ENCODE assay signal across 18 mouse cellular contexts in the genomic region with DNA sequence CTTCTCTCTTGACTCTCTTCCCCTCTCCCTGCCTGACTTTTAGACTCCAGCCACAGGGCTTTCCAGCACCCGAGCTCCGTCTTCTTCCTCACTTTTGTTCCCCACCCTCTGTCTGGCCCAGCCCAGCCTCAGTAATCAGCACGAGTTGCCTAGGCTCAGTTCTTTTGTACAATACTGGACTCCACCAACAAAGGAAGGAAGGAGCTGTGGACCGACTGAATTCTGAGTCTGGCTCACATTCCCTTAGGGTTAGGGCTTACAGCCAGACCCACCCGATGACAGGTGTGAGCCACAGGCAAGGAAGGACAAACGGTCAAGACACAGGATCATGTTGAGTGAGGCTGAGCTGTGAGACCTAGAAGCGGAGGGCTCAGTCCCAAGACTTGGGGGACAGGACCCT. TPM values are rescaled to one million over a fixed set of nuclear protein-coding genes. Genes with fewer than 3 reads are reported as not detected.
DNase-seq lines count a peak whose midpoint lies in the region; ATAC-seq and TF ChIP-seq lines count a peak whose summit lies in the region.
"Had no signal": no experiment of that assay in that cellular context is flagged by ENCODE, and none has a peak within 500 bp of the region (broad histone marks: within the 10 kb centered on the region; RNA-seq: fewer than 3 reads in every experiment).

No protein-coding gene starts in this region.

- H3K4me3 ChIP-seq in heart, embryonic 10.5 days: no peak overlapping the region
- no peak overlapping the region for H3K4me3 ChIP-seq in kidney, embryonic 16.5 days (ENCODE audit: low read length)
- H3K4me3 ChIP-seq in ES-E14 (ENCODE audit: insufficient read depth in 1 of 2, low read depth in 1 of 2, low read length in 2 of 2, poor library complexity in 1 of 2, severe bottlenecking in 1 of 2): peak overlapping the region; percentile 3; a peak in 2 of 4 replicates
- no peak overlapping the region for H3K4me3 ChIP-seq in stomach, embryonic 14.5 days (ENCODE audit: low read depth, low read length)
- no peak overlapping the region for H3K4me3 ChIP-seq in kidney, adult 2 months (ENCODE audit: insufficient read depth, low read depth, low read length)
- H3K4me3 ChIP-seq: embryonic facial prominence, embryonic 13.5 days; limb, embryonic 13.5 days; liver, embryonic 15.5 days; neural tube, embryonic 12.5 days had no signal

- H3K9me3 ChIP-seq in heart, embryonic 10.5 days: no peaks in the 10 kb centered on the region
- H3K9me3 ChIP-seq in kidney, embryonic 16.5 days (ENCODE audit: low read length): no peaks in the 10 kb centered on the region
- no peaks in the 10 kb centered on the region for H3K9me3 ChIP-seq in ES-E14 (ENCODE audit: control insufficient read depth, insufficient read depth, low read depth, low read length)
- no peaks in the 10 kb centered on the region for H3K9me3 ChIP-seq in stomach, embryonic 14.5 days (ENCODE audit: control insufficient read depth, low read depth, low read length)
- H3K9me3 ChIP-seq: embryonic facial prominence, embryonic 13.5 days; limb, embryonic 13.5 days; liver, embryonic 15.5 days; neural tube, embryonic 12.5 days had no signal

- no peaks in the 10 kb centered on the region for H3K36me3 ChIP-seq in heart, embryonic 10.5 days
- no peaks in the 10 kb centered on the region for H3K36me3 ChIP-seq in kidney, embryonic 16.5 days (ENCODE audit: insufficient read depth, low read length)
- H3K36me3 ChIP-seq in ES-E14 (ENCODE audit: control insufficient read depth, insufficient read depth, low read length, poor library complexity, severe bottlenecking): no peaks in the 10 kb centered on the region
- no peaks in the 10 kb centered on the region for H3K36me3 ChIP-seq in stomach, embryonic 14.5 days (ENCODE audit: control insufficient read depth, insufficient read depth, low read length)
- H3K36me3 ChIP-seq in kidney, adult 2 months (ENCODE audit: control insufficient read depth, insufficient read depth, low read length): no peaks in the 10 kb centered on the region
- H3K36me3 ChIP-seq: embryonic facial prominence, embryonic 13.5 days; limb, embryonic 13.5 days; liver, embryonic 15.5 days; neural tube, embryonic 12.5 days had no signal

- 0 out of 2 replicates have a peak, but pooled peaks have one; percentile 10 for ATAC-seq in kidney, embryonic 16.5 days (ENCODE audit: low FRiP score, low TSS enrichment)
- ATAC-seq in stomach, embryonic 14.5 days (ENCODE audit: insufficient number of reproducible peaks, insufficient read depth, low FRiP score, low read depth): peak; percentile 51
- ATAC-seq: forebrain, embryonic 16.5 days had no signal

- TF ChIP-seq POLR2A in kidney, adult 2 months (IDR thresholded peaks at IDR 0.05; ENCODE audit: low read depth, low read length): no peak

- H3K9ac ChIP-seq in kidney, embryonic 16.5 days (replicated peaks; ENCODE audit: low read length): no peak overlapping the region
- H3K9ac ChIP-seq in ES-E14 (ENCODE audit: insufficient read depth, low read depth, low read length, poor library complexity, severe bottlenecking): peak overlapping the region; percentile 33
- H3K9ac ChIP-seq in stomach, embryonic 14.5 days (replicated peaks; ENCODE audit: low read depth, low read length): no peak overlapping the region
- H3K9ac ChIP-seq: limb, embryonic 13.5 days; liver, embryonic 15.5 days; neural tube, embryonic 12.5 days had no signal

- no peak for DNase-seq in heart, embryonic 10.5 days (ENCODE audit: low spot score)
- DNase-seq in heart, adult 18-20 months: no peak
- no peak for DNase-seq in kidney, adult 8-10 months
- DNase-seq in ES-E14 (ENCODE audit: low read depth, low spot score): peak; percentile 55
- no peak for DNase-seq in kidney, adult 2 months
- no peak for DNase-seq in urinary bladder, adult 18-20 months (ENCODE audit: low spot score in 2 of 2)
- DNase-seq: adrenal gland, adult 8-10 months; cerebellum, adult 9-11 months; gastrocnemius, postnatal 25 days; right cerebral cortex, adult 18-20 months had no signal

- H3K4me2 ChIP-seq in kidney, embryonic 16.5 days (replicated peaks; ENCODE audit: low read depth, low read length): no peak overlapping the region
- H3K4me2 ChIP-seq in stomach, embryonic 14.5 days (replicated peaks; ENCODE audit: low read depth, low read length): no peak overlapping the region
- H3K4me2 ChIP-seq: embryonic facial prominence, embryonic 13.5 days; limb, embryonic 13.5 days; liver, embryonic 15.5 days; neural tube, embryonic 12.5 days had no signal

- no peak for TF ChIP-seq CTCF in kidney, adult 2 months (conservative IDR thresholded peaks at IDR 0.05; ENCODE audit: insufficient read depth, insufficient read length, low read depth, low read length)

- peaks cover 33% of the 10 kb centered on the region for H3K27me3 ChIP-seq in heart, embryonic 10.5 days (ENCODE audit: insufficient read depth, poor library complexity, severe bottlenecking)
- H3K27me3 ChIP-seq in kidney, embryonic 16.5 days (ENCODE audit: insufficient read depth, low read length): no peaks in the 10 kb centered on the region
- H3K27me3 ChIP-seq in stomach, embryonic 14.5 days (ENCODE audit: control insufficient read depth, insufficient read depth, low read length): no peaks in the 10 kb centered on the region
- no peaks in the 10 kb centered on the region for H3K27me3 ChIP-seq in kidney, adult 2 months (replicated peaks; ENCODE audit: control insufficient read depth, insufficient read depth, low read length)
- H3K27me3 ChIP-seq: liver, embryonic 15.5 days had no signal

- 31% methylated on average over 7 of the region's 7 CpGs for WGBS in heart, embryonic 10.5 days
- 39% methylated on average over 7 of the region's 7 CpGs for WGBS in kidney, embryonic 16.5 days
- 43% methylated on average over 7 of the region's 7 CpGs for WGBS in stomach, embryonic 14.5 days
- WGBS in kidney, adult 2 months: 51% methylated on average over 7 of the region's 7 CpGs

- in situ Hi-C loops in ES-E14 (cut with MboI; ENCODE audit: low sequenced_read_pairs in 2 of 2, unreplicated experiment in 2 of 2): no loop called here

- peaks cover 32% of the 10 kb centered on the region for H3K4me1 ChIP-seq in heart, embryonic 10.5 days
- H3K4me1 ChIP-seq in kidney, embryonic 16.5 days (ENCODE audit: insufficient read depth, low read length): peaks cover 11% of the 10 kb centered on the region
- peaks cover 16 to 31% of the 10 kb centered on the region in 2 experiments for H3K4me1 ChIP-seq in ES-E14 (ENCODE audit: control insufficient read depth in 2 of 2, insufficient read depth in 2 of 2, low read length in 2 of 2, poor library complexity in 1 of 2)
- H3K4me1 ChIP-seq in stomach, embryonic 14.5 days (ENCODE audit: control insufficient read depth, insufficient read depth, low read length): peaks cover 15% of the 10 kb centered on the region
- no peaks in the 10 kb centered on the region for H3K4me1 ChIP-seq in kidney, adult 2 months (ENCODE audit: control insufficient read depth, insufficient read depth, low read length)

- peak overlapping the region; percentile 22; the same call in 1 of the 2 replicates for H3K27ac ChIP-seq in heart, embryonic 10.5 days
- H3K27ac ChIP-seq in kidney, embryonic 16.5 days (ENCODE audit: low read length): no peak overlapping the region
- H3K27ac ChIP-seq in ES-E14 (ENCODE audit: insufficient read depth, low read depth, low read length, poor library complexity, severe bottlenecking): peak overlapping the region; percentile 80
- peak overlapping the region; percentile 80 for H3K27ac ChIP-seq in stomach, embryonic 14.5 days (ENCODE audit: low read length)
- no peak overlapping the region for H3K27ac ChIP-seq in kidney, adult 2 months (ENCODE audit: insufficient read depth, low read depth, low read length)
- H3K27ac ChIP-seq: embryonic facial prominence, embryonic 13.5 days; kidney, postnatal 0 days; limb, embryonic 13.5 days; liver, embryonic 15.5 days; neural tube, embryonic 12.5 days had no signal

TF ChIP-seq in ES-E14, 5 proteins besides CTCF, POLR2A, EP300 and RAD21:
- TF ChIP-seq ZNF384 (IDR thresholded peaks at IDR 0.05; ENCODE audit: low read depth, low read length) (no peak), MAFK (IDR thresholded peaks at IDR 0.05; ENCODE audit: insufficient read depth, low read depth, low read length) (no peak), HCFC1 (IDR thresholded peaks at IDR 0.05; ENCODE audit: borderline replicate concordance, insufficient read depth, low read length) (no peak), ZC3H11A (IDR thresholded peaks at IDR 0.05; ENCODE audit: borderline replicate concordance, low read depth, low read length) (no peak), CHD2 (IDR thresholded peaks at IDR 0.05; ENCODE audit: low read depth, low read length) (no peak)

RNA-seq across cellular contexts. Expression of gene Hs3st3b1, which starts 34.7 kb away (rescaled TPM):
- 5.9 and 23.9 TPM in 2 replicates for polyA plus RNA-seq in heart, embryonic 10.5 days (2016; fragmentation: Nextera tagmentation; extraction: Ambion mirVana)
- total RNA-seq in heart, adult 18-20 months (2021): 1 to 10 TPM in 1 of 2 experiments, under 1 TPM in 1; 0.79 to 1.3 TPM
- 33.4 and 34.0 TPM in 2 replicates for polyA plus RNA-seq in kidney, embryonic 16.5 days (2015; fragmentation: Nextera tagmentation; extraction: Ambion mirVana)
- 4.4 and 8.1 TPM in 2 replicates for total RNA-seq in ES-E14 (2012; rRNA removed)
- 11.1 and 11.4 TPM in 2 replicates for polyA plus RNA-seq in stomach, embryonic 14.5 days (2014; fragmentation: Nextera tagmentation; extraction: Ambion mirVana)
- 6.7 and 7.2 TPM in 2 replicates for polyA plus RNA-seq in kidney, adult 2 months (2012; rRNA removed)

Comparison
In these comparisons a context has a peak if more than half of its experiments do, and no peak if none do; other contexts are left out.
1. H3K27ac ChIP-seq: peak in heart, embryonic 10.5 days (single experiment), ES-E14 (single experiment) and stomach, embryonic 14.5 days (single experiment); none in kidney, embryonic 16.5 days (single experiment) and kidney, adult 2 months (single experiment).
2. H3K4me3 ChIP-seq: peak in ES-E14 (2 of 2); none in heart, embryonic 10.5 days (single experiment), kidney, embryonic 16.5 days (single experiment), stomach, embryonic 14.5 days (single experiment) and kidney, adult 2 months (single experiment).